ENCODE assay signal across 26 mouse cellular contexts in the genomic region with DNA sequence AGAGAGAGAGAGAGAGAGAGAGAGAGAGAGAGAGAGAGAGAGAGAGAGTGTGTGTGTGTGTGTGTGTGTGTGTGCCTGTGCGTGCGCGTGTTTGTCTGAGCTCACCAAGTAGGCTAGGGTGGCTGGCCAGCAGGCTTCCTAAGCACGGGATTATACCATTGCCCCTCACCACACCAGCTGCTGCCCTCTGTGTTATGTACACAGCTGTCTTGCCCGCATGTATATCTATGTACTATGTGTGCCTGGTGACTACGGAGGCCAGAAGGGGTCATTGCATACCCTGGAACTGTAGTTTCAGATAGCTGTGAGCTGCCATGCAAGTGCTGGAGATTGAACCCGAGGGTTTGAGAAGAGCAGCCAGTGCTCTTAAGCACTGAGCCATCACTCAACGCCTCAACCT. TPM values are rescaled to one million over a fixed set of nuclear protein-coding genes. Genes with fewer than 3 reads are reported as not detected.
DNase-seq lines count a peak whose midpoint lies in the region; ATAC-seq and TF ChIP-seq lines count a peak whose summit lies in the region.
"Had no signal": no experiment of that assay in that cellular context is flagged by ENCODE, and none has a peak within 500 bp of the region (broad histone marks: within the 10 kb centered on the region; RNA-seq: fewer than 3 reads in every experiment).

No protein-coding gene starts in this region.

- intact Hi-C loops in heart, postnatal 25 days (cut with DNase I), result no loop called here

- H3K4me1 ChIP-seq in liver, embryonic 13.5 days (replicated peaks), result peaks cover 35% of the 10 kb centered on the region
- no peaks in the 10 kb centered on the region for H3K4me1 ChIP-seq in liver, postnatal 0 days (ENCODE audit: insufficient read depth)

- H3K27ac ChIP-seq in liver, embryonic 13.5 days, result peak overlapping the region; percentile 19; the same call in 1 of the 2 replicates
- no peak overlapping the region for H3K27ac ChIP-seq in liver, postnatal 0 days (ENCODE audit: low read depth)
- H3K27ac ChIP-seq: forebrain, embryonic 10.5 days; forebrain, embryonic 13.5 days; hindbrain, embryonic 10.5 days; hindbrain, embryonic 13.5 days had no signal

- H3K27me3 ChIP-seq in liver, embryonic 13.5 days, result no peaks in the 10 kb centered on the region
- H3K27me3 ChIP-seq in liver, postnatal 0 days (ENCODE audit: insufficient read depth, low read length), result no peaks in the 10 kb centered on the region
- H3K27me3 ChIP-seq: CH12.LX; forebrain, embryonic 13.5 days; hindbrain, embryonic 13.5 days; Patski had no signal

- no peak overlapping the region for H3K9ac ChIP-seq in liver, embryonic 13.5 days
- no peak overlapping the region for H3K9ac ChIP-seq in liver, postnatal 0 days (replicated peaks)
- H3K9ac ChIP-seq: forebrain, embryonic 13.5 days; hindbrain, embryonic 13.5 days had no signal

- no peaks in the 10 kb centered on the region for H3K9me3 ChIP-seq in liver, embryonic 13.5 days (replicated peaks)
- H3K9me3 ChIP-seq in liver, postnatal 0 days (ENCODE audit: low read length), result no peaks in the 10 kb centered on the region
- H3K9me3 ChIP-seq: forebrain, embryonic 10.5 days; forebrain, embryonic 13.5 days; G1E; hindbrain, embryonic 10.5 days; hindbrain, embryonic 13.5 days had no signal

- no peak overlapping the region for H3K4me3 ChIP-seq in liver, embryonic 13.5 days (replicated peaks)
- no peak overlapping the region for H3K4me3 ChIP-seq in liver, postnatal 0 days (ENCODE audit: low read depth, low read length)
- H3K4me3 ChIP-seq: forebrain, embryonic 10.5 days; forebrain, embryonic 13.5 days; hindbrain, embryonic 10.5 days; hindbrain, embryonic 13.5 days had no signal

- no peaks in the 10 kb centered on the region for H3K36me3 ChIP-seq in liver, embryonic 13.5 days
- H3K36me3 ChIP-seq in liver, postnatal 0 days (replicated peaks; ENCODE audit: insufficient read depth, low read length), result no peaks in the 10 kb centered on the region
- H3K36me3 ChIP-seq: forebrain, embryonic 10.5 days; hindbrain, embryonic 10.5 days; hindbrain, embryonic 13.5 days had no signal

- H3K4me2 ChIP-seq in liver, embryonic 13.5 days, result no peak overlapping the region
- H3K4me2 ChIP-seq in liver, postnatal 0 days (ENCODE audit: low read depth, low read length), result no peak overlapping the region
- H3K4me2 ChIP-seq: forebrain, embryonic 13.5 days; heart, embryonic 11.5 days; hindbrain, embryonic 13.5 days had no signal

- no peak for ATAC-seq in liver, embryonic 13.5 days (ENCODE audit: low read depth)
- ATAC-seq in liver, postnatal 0 days, result no peak
- ATAC-seq: forebrain, embryonic 13.5 days; forebrain, embryonic 16.5 days; hindbrain, embryonic 16.5 days; Patski had no signal

- DNase-seq in heart, adult 11 months, result peak; percentile 53
- DNase-seq in heart, postnatal 25 days (ENCODE audit: low spot score), result no peak
- DNase-seq in liver, embryonic 13.5 days, result no peak
- DNase-seq in liver, postnatal 0 days, result no peak
- DNase-seq in retina, postnatal 1 day, result peak; percentile 28
- no peak for DNase-seq in retina, embryonic 14.5 days (ENCODE audit: low spot score)
- DNase-seq: adrenal gland, adult 2 months; adrenal gland, postnatal 14 days; B cell, adult 2 months; cerebellum, adult 11 months; cerebellum, adult 2 months; cerebellum, adult 9-11 months; cerebellum, postnatal 25 days; gastrocnemius, postnatal 10 days; gastrocnemius, postnatal 36 days; heart, postnatal 36 days had no signal

- TF ChIP-seq EP300 in liver, postnatal 0 days (IDR thresholded peaks at IDR 0.05; ENCODE audit: low read depth), result no peak

- WGBS in liver, embryonic 13.5 days (ENCODE audit: insufficient replicate concordance), result 69% methylated on average over 8 of the region's 8 CpGs
- 79% methylated on average over 8 of the region's 8 CpGs for WGBS in liver, postnatal 0 days (ENCODE audit: insufficient replicate concordance)

- TF ChIP-seq CTCF in liver, postnatal 0 days (IDR thresholded peaks at IDR 0.05; ENCODE audit: low read depth), result no peak

RNA-seq across cellular contexts. Expression of gene Galnt7, which starts 22.7 kb away (rescaled TPM):
- total RNA-seq in heart, postnatal 25 days (2021), result 1 to 10 TPM; 3.9 to 4.9 TPM
- polyA plus RNA-seq in liver, embryonic 13.5 days (2015; fragmentation: Nextera tagmentation; extraction: Ambion mirVana), result 6.4 and 8.5 TPM in 2 replicates
- 2.9 and 3.2 TPM in 2 replicates for polyA plus RNA-seq in liver, postnatal 0 days (2015; fragmentation: Nextera tagmentation; extraction: Ambion mirVana)

Comparison
In these comparisons a context has a peak if more than half of its experiments do, and no peak if none do; other contexts are left out.
1. DNase-seq: peak in heart, adult 11 months (single experiment) and retina, postnatal 1 day (single experiment); none in heart, postnatal 25 days (single experiment), liver, embryonic 13.5 days (single experiment), liver, postnatal 0 days (single experiment) and retina, embryonic 14.5 days (single experiment).